In genomic region chr8:87794639-87795038, GRCm38 (mm10) we compare ENCODE assay signal across 22 mouse cellular contexts.
DNase-seq lines count a peak whose midpoint lies in the region; ATAC-seq lines count a peak whose summit lies in the region.
"Had no signal": no experiment of that assay in that cellular context is flagged by ENCODE, and none has a peak within 500 bp of the region (broad histone marks: within the 10 kb centered on the region; RNA-seq: fewer than 3 reads in every experiment).

No protein-coding gene starts in this region.

- no peaks in the 10 kb centered on the region for H3K27me3 ChIP-seq in forebrain, embryonic 13.5 days
- no peaks in the 10 kb centered on the region for H3K27me3 ChIP-seq in forebrain, embryonic 11.5 days (ENCODE audit: control insufficient read depth, insufficient read depth, low read length)
- H3K27me3 ChIP-seq in midbrain, embryonic 13.5 days, result no peaks in the 10 kb centered on the region
- no peaks in the 10 kb centered on the region for H3K27me3 ChIP-seq in midbrain, embryonic 15.5 days (replicated peaks)
- no peaks in the 10 kb centered on the region for H3K27me3 ChIP-seq in forebrain, embryonic 16.5 days (replicated peaks; ENCODE audit: control insufficient read depth, insufficient read depth, low read length)
- H3K27me3 ChIP-seq in midbrain, embryonic 14.5 days (ENCODE audit: control insufficient read depth, insufficient read depth, low read length), result no peaks in the 10 kb centered on the region
- H3K27me3 ChIP-seq in kidney, embryonic 16.5 days (ENCODE audit: insufficient read depth, low read length), result no peaks in the 10 kb centered on the region
- H3K27me3 ChIP-seq: CH12.LX; stomach, embryonic 15.5 days had no signal

- 47% methylated on average over 10 of the region's 10 CpGs for WGBS in forebrain, embryonic 13.5 days
- WGBS in forebrain, embryonic 11.5 days, result 78% methylated on average over 10 of the region's 10 CpGs
- WGBS in midbrain, embryonic 13.5 days, result 73% methylated on average over 10 of the region's 10 CpGs
- 56% methylated on average over 10 of the region's 10 CpGs for WGBS in midbrain, embryonic 15.5 days
- 41% methylated on average over 10 of the region's 10 CpGs for WGBS in forebrain, embryonic 16.5 days
- 69% methylated on average over 10 of the region's 10 CpGs for WGBS in midbrain, embryonic 14.5 days
- WGBS in kidney, embryonic 16.5 days, result 81% methylated on average over 10 of the region's 10 CpGs

- no peaks in the 10 kb centered on the region for H3K36me3 ChIP-seq in forebrain, embryonic 13.5 days (ENCODE audit: poor library complexity, severe bottlenecking)
- no peaks in the 10 kb centered on the region for H3K36me3 ChIP-seq in forebrain, embryonic 11.5 days (ENCODE audit: control insufficient read depth, insufficient read depth, low read length)
- H3K36me3 ChIP-seq in midbrain, embryonic 13.5 days, result no peaks in the 10 kb centered on the region
- no peaks in the 10 kb centered on the region for H3K36me3 ChIP-seq in midbrain, embryonic 15.5 days (replicated peaks)
- no peaks in the 10 kb centered on the region for H3K36me3 ChIP-seq in forebrain, embryonic 16.5 days (ENCODE audit: control insufficient read depth, insufficient read depth)
- H3K36me3 ChIP-seq in midbrain, embryonic 14.5 days (ENCODE audit: control insufficient read depth, insufficient read depth, low read length), result no peaks in the 10 kb centered on the region
- no peaks in the 10 kb centered on the region for H3K36me3 ChIP-seq in kidney, embryonic 16.5 days (ENCODE audit: insufficient read depth, low read length)
- H3K36me3 ChIP-seq: stomach, embryonic 15.5 days had no signal

- no peak overlapping the region for H3K9ac ChIP-seq in forebrain, embryonic 13.5 days
- no peak overlapping the region for H3K9ac ChIP-seq in forebrain, embryonic 11.5 days (ENCODE audit: low read length)
- no peak overlapping the region for H3K9ac ChIP-seq in midbrain, embryonic 13.5 days (replicated peaks)
- no peak overlapping the region for H3K9ac ChIP-seq in midbrain, embryonic 15.5 days
- no peak overlapping the region for H3K9ac ChIP-seq in forebrain, embryonic 16.5 days (replicated peaks; ENCODE audit: low read depth, low read length)
- no peak overlapping the region for H3K9ac ChIP-seq in midbrain, embryonic 14.5 days (replicated peaks; ENCODE audit: low read length)
- no peak overlapping the region for H3K9ac ChIP-seq in kidney, embryonic 16.5 days (replicated peaks; ENCODE audit: low read length)
- H3K9ac ChIP-seq: liver, embryonic 14.5 days; stomach, embryonic 15.5 days had no signal

- no peaks in the 10 kb centered on the region for H3K9me3 ChIP-seq in forebrain, embryonic 13.5 days (replicated peaks)
- H3K9me3 ChIP-seq in forebrain, embryonic 11.5 days (ENCODE audit: control insufficient read depth, low read length), result no peaks in the 10 kb centered on the region
- H3K9me3 ChIP-seq in midbrain, embryonic 13.5 days, result no peaks in the 10 kb centered on the region
- no peaks in the 10 kb centered on the region for H3K9me3 ChIP-seq in midbrain, embryonic 15.5 days
- no peaks in the 10 kb centered on the region for H3K9me3 ChIP-seq in forebrain, embryonic 16.5 days (ENCODE audit: control insufficient read depth, low read length)
- H3K9me3 ChIP-seq in midbrain, embryonic 14.5 days (ENCODE audit: control insufficient read depth, low read length), result no peaks in the 10 kb centered on the region
- no peaks in the 10 kb centered on the region for H3K9me3 ChIP-seq in kidney, embryonic 16.5 days (ENCODE audit: low read length)
- H3K9me3 ChIP-seq: megakaryocyte, embryonic 14.5 days; stomach, embryonic 15.5 days had no signal

- H3K4me3 ChIP-seq in forebrain, embryonic 13.5 days, result no peak overlapping the region
- H3K4me3 ChIP-seq in forebrain, embryonic 11.5 days (ENCODE audit: low read depth, low read length), result no peak overlapping the region
- H3K4me3 ChIP-seq in midbrain, embryonic 13.5 days (replicated peaks), result no peak overlapping the region
- no peak overlapping the region for H3K4me3 ChIP-seq in midbrain, embryonic 15.5 days
- H3K4me3 ChIP-seq in forebrain, embryonic 16.5 days (replicated peaks; ENCODE audit: low read length), result no peak overlapping the region
- H3K4me3 ChIP-seq in midbrain, embryonic 14.5 days (replicated peaks; ENCODE audit: low read depth, low read length), result no peak overlapping the region
- H3K4me3 ChIP-seq in kidney, embryonic 16.5 days (ENCODE audit: low read length), result no peak overlapping the region
- H3K4me3 ChIP-seq: erythroblast, embryonic 14.5 days; megakaryocyte, embryonic 14.5 days; stomach, embryonic 15.5 days had no signal

- ATAC-seq in forebrain, embryonic 13.5 days, result peak; percentile 58; the same call in 1 of the 2 replicates
- no peak for ATAC-seq in forebrain, embryonic 11.5 days (replicated peaks; ENCODE audit: low FRiP score)
- no peak for ATAC-seq in midbrain, embryonic 13.5 days
- ATAC-seq in midbrain, embryonic 15.5 days (replicated peaks), result no peak
- ATAC-seq in forebrain, embryonic 16.5 days, result peak; percentile 62
- no peak for ATAC-seq in midbrain, embryonic 14.5 days (ENCODE audit: low FRiP score, low TSS enrichment)
- ATAC-seq in kidney, embryonic 16.5 days (ENCODE audit: low FRiP score, low TSS enrichment), result no peak
- ATAC-seq: lung, postnatal 0 days had no signal

- peaks cover 20% of the 10 kb centered on the region for H3K4me1 ChIP-seq in forebrain, embryonic 13.5 days
- H3K4me1 ChIP-seq in forebrain, embryonic 11.5 days (replicated peaks; ENCODE audit: control insufficient read depth, insufficient read depth, low read length), result peaks cover 4% of the 10 kb centered on the region; the same call in 1 of the 2 replicates
- H3K4me1 ChIP-seq in midbrain, embryonic 13.5 days (replicated peaks), result peaks cover 22% of the 10 kb centered on the region
- H3K4me1 ChIP-seq in midbrain, embryonic 15.5 days, result peaks cover 12% of the 10 kb centered on the region; the same call in 1 of the 2 replicates
- peaks cover 9% of the 10 kb centered on the region; the same call in 1 of the 2 replicates for H3K4me1 ChIP-seq in forebrain, embryonic 16.5 days (replicated peaks; ENCODE audit: control insufficient read depth, insufficient read depth, low read length)
- no peaks in the 10 kb centered on the region for H3K4me1 ChIP-seq in midbrain, embryonic 14.5 days (ENCODE audit: control insufficient read depth, insufficient read depth, low read length)
- 0 out of 2 replicates have a peak, but pooled peaks cover 5% of the 10 kb centered on the region for H3K4me1 ChIP-seq in kidney, embryonic 16.5 days (ENCODE audit: insufficient read depth, low read length)
- H3K4me1 ChIP-seq: megakaryocyte, embryonic 14.5 days; stomach, embryonic 15.5 days had no signal

- no peak for DNase-seq in forebrain, embryonic 11.5 days (ENCODE audit: low spot score)
- no peak for DNase-seq in midbrain, embryonic 14.5 days
- DNase-seq in retina, postnatal 1 day, result no peak
- DNase-seq: adrenal gland, postnatal 25 days; cerebellum, adult 2 months; heart, adult 11 months; heart, postnatal 4 days; kidney, adult 18-20 months; kidney, postnatal 14 days; left cerebral cortex, postnatal 4 days; thymus, adult 2 months had no signal

- H3K27ac ChIP-seq in forebrain, embryonic 13.5 days, result peak overlapping the region; percentile 14; the same call in 1 of the 2 replicates
- no peak overlapping the region for H3K27ac ChIP-seq in forebrain, embryonic 11.5 days (ENCODE audit: low read depth, low read length)
- H3K27ac ChIP-seq in midbrain, embryonic 13.5 days, result peak overlapping the region; percentile 65
- no peak overlapping the region for H3K27ac ChIP-seq in midbrain, embryonic 15.5 days
- no peak overlapping the region for H3K27ac ChIP-seq in forebrain, embryonic 16.5 days (ENCODE audit: low read length)
- H3K27ac ChIP-seq in midbrain, embryonic 14.5 days (replicated peaks; ENCODE audit: low read depth, low read length), result peak overlapping the region; percentile 45; the same call in 1 of the 2 replicates
- H3K27ac ChIP-seq in kidney, embryonic 16.5 days (ENCODE audit: low read length), result no peak overlapping the region
- H3K27ac ChIP-seq: liver, embryonic 14.5 days; stomach, embryonic 15.5 days had no signal

- no peak overlapping the region for H3K4me2 ChIP-seq in forebrain, embryonic 13.5 days
- H3K4me2 ChIP-seq in forebrain, embryonic 11.5 days (ENCODE audit: low read depth, low read length, severe bottlenecking), result no peak overlapping the region
- H3K4me2 ChIP-seq in midbrain, embryonic 13.5 days (replicated peaks), result no peak overlapping the region
- no peak overlapping the region for H3K4me2 ChIP-seq in midbrain, embryonic 15.5 days
- no peak overlapping the region for H3K4me2 ChIP-seq in forebrain, embryonic 16.5 days (ENCODE audit: low read length)
- no peak overlapping the region for H3K4me2 ChIP-seq in midbrain, embryonic 14.5 days (ENCODE audit: low read length)
- H3K4me2 ChIP-seq in kidney, embryonic 16.5 days (replicated peaks; ENCODE audit: low read depth, low read length), result no peak overlapping the region
- H3K4me2 ChIP-seq: stomach, embryonic 15.5 days had no signal

Comparison
In these comparisons a context has a peak if more than half of its experiments do, and no peak if none do; other contexts are left out.
1. ATAC-seq: peak in forebrain, embryonic 13.5 days (single experiment) and forebrain, embryonic 16.5 days (single experiment); none in forebrain, embryonic 11.5 days (single experiment), midbrain, embryonic 13.5 days (single experiment), midbrain, embryonic 15.5 days (single experiment), midbrain, embryonic 14.5 days (single experiment) and kidney, embryonic 16.5 days (single experiment).
2. H3K27ac ChIP-seq: peak in forebrain, embryonic 13.5 days (single experiment), midbrain, embryonic 13.5 days (single experiment) and midbrain, embryonic 14.5 days (single experiment); none in forebrain, embryonic 11.5 days (single experiment), midbrain, embryonic 15.5 days (single experiment), forebrain, embryonic 16.5 days (single experiment) and kidney, embryonic 16.5 days (single experiment).